Mouse (Mus musculus): ENCODE results near the gene Pdcd10. TPM values are rescaled to one million over a fixed set of nuclear protein-coding genes. Genes with fewer than 3 reads are reported as not detected.

Pdcd10 gene
- total RNA-seq, 2 experiments from 2014 or later = 78.2 to 84.9 TPM

DNA sequence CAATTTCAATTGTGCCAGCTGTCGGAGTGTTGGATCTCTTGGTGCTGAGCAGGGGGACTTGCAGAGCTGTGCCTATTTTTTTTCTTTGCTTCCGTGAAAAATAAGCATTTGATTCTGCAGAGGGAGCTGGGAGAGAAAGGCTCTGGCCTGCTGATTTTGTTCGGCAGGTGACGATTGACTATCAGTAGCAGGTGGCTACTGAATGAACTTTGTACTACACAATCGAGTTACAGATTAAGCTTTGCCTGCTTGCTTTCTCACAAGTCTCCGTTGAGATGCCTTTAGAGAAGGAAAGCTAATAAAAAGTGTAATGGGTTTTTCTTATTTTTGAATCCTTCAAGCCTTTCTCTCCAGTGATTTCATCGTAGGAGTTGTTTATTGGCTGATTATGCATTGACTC is 81.5 kb downstream of the Pdcd10 start:
- DNase-seq (ENCODE audit: low spot score in 2 of 2) = no peak

DNA sequence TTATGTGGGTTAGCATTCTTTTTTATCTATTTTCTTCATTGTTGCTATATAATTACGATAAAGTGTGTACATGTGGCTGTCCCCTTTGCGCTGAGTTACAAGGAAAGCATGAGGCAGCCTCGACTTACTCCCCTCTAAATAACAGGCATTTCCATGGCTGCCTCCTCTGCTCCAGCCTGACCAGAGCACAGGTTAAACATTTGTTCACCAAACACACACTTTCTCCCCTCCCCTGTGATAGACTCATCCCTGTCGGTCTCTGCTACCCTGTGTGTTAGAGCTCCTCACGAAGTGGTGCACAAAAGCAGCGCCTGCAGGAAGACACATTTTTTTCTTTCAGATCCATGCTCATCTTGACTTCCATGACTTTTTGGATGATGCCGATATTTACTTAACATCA is 82.0 kb downstream of the Pdcd10 start:
- DNase-seq (ENCODE audit: low spot score in 2 of 2) = no peak

DNA sequence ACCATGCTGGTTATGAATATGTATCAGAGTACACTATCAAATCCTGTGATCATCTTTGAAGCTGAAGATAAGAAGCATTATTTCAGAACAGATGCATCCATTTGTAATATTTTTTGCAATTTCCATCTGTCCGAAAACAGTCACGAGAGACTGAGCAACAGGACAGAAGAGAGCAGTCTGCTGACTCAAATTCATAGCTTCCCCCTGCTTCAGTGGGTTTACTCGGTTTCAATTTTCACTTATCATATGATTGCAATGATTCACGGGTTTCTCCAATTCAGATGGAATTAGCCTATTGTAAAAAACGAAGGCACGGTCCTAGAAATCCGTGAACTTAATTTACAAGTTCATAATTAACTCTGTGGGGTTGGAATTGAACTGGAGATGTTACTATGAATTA is 88.5 kb downstream of the Pdcd10 start:
- no peak for DNase-seq (ENCODE audit: low spot score in 2 of 2)

Other genes with a start within 250 kb of the Pdcd10 start
- gene Wdr49, start 74.7 kb downstream of the Pdcd10 start, total RNA-seq (2021) = under 1 TPM in 1 of 2 experiments, not detected in 1; 0.22 TPM
- gene Serpini1, start 691 bp upstream of the Pdcd10 start, total RNA-seq (2021) = 1 to 10 TPM; 4.9 to 7.8 TPM
- gene Gm29133, start 191.3 kb upstream of the Pdcd10 start, total RNA-seq (2021) = not detected

Data from adrenal gland, postnatal 4 days (tissue).